Mouse (Mus musculus) hindbrain, embryonic 16.5 days (tissue): Measurements from ENCODE around the gene Grik4. TPM values are rescaled to one million over a fixed set of nuclear protein-coding genes. Genes with fewer than 3 reads are reported as not detected.
A peak's percentile ranks its signal among the peaks of the same experiment; 100 is the strongest.

ENCODE experiments used
- ATAC-seq: fragments of 200-750 bp; cut with Nextera tagmentation; 2 replicates; pipeline ENCODE4 v1.8.0; 2017; ENCODE audit warnings: moderate TSS enrichment, moderate library complexity
- H3K27ac ChIP-seq: fragments of 300-500 bp; sonication (generic); 2 replicates; pipeline ENCODE4 v1.5.1; 2014; ENCODE audit warnings: low read depth, mild to moderate bottlenecking, control low read depth, low read length, moderate library complexity
- H3K27me3 ChIP-seq: fragments of 300-500 bp; sonication (generic); replicated peaks from 2 replicates; pipeline ENCODE4 v1.6.1; 2014; ENCODE audit warnings: low read length; ENCODE audit not compliant: control insufficient read depth, insufficient read depth
- H3K36me3 ChIP-seq: fragments of 300-500 bp; sonication (generic); 2 replicates; pipeline ENCODE4 v1.6.1; 2014; ENCODE audit warnings: mild to moderate bottlenecking, low read length, moderate library complexity, mixed read lengths; ENCODE audit not compliant: control insufficient read depth, insufficient read depth
- H3K4me1 ChIP-seq: fragments of 300-500 bp; sonication (generic); 2 replicates; pipeline ENCODE4 v1.6.1; 2014; ENCODE audit warnings: low read depth, low read length; ENCODE audit not compliant: control insufficient read depth, insufficient read depth
- H3K4me2 ChIP-seq: fragments of 300-500 bp; sonication (generic); 2 replicates; pipeline ENCODE4 v1.6.1; 2014; ENCODE audit warnings: mild to moderate bottlenecking, low read length, control low read depth, moderate library complexity
- H3K4me3 ChIP-seq: fragments of 300-500 bp; sonication (generic); 2 replicates; pipeline ENCODE4 v1.5.1; 2014; ENCODE audit warnings: mild to moderate bottlenecking, low read length, control low read depth, moderate library complexity
- H3K9ac ChIP-seq: fragments of 300-500 bp; sonication (generic); 2 replicates; pipeline ENCODE4 v1.6.1; 2014; ENCODE audit warnings: low read depth, mild to moderate bottlenecking, control low read depth, low read length, moderate library complexity
- H3K9me3 ChIP-seq: fragments of 300-500 bp; sonication (generic); 2 replicates; pipeline ENCODE4 v1.6.1; 2014; ENCODE audit warnings: mild to moderate bottlenecking, low read length, moderate library complexity; ENCODE audit not compliant: control insufficient read depth
- WGBS: fragments of 180-500 bp; shearing (Covaris S2); extraction: QIAGEN DNeasy Blood & Tissue Kit; methylation state at CpG from one replicate; pipeline ENCODE4 v1.1.7; 2014; 5-methylcytosine and 5-hydroxymethylcytosine counted together
- polyA plus RNA-seq: library from polyadenylated mRNA; unstranded; fragments of >200 nt; fragmentation: Nextera tagmentation; extraction: Ambion mirVana; gene quantifications from 2 replicates; pipeline ENCODE4 v1.2.1, GENCODE M21; 2015

The Grik4 gene
- polyA plus RNA-seq, 1 experiment from 2014 or later, result 11.4 TPM

- H3K36me3 ChIP-seq, result no peaks in the 10 kb centered on the region
- H3K27ac ChIP-seq, result no peak overlapping the region
- no peaks in the 10 kb centered on the region for H3K9me3 ChIP-seq
- ATAC-seq, result no peak
- H3K9ac ChIP-seq, result no peak overlapping the region
- H3K4me1 ChIP-seq, result peaks cover under 1% of the 10 kb centered on the region; the same call in 1 of the 2 replicates
- no peak overlapping the region for H3K4me3 ChIP-seq
- H3K4me2 ChIP-seq, result no peak overlapping the region
- H3K27me3 ChIP-seq, result no peaks in the 10 kb centered on the region
- WGBS, result 71% methylated on average over 1 of the region's 1 CpGs
Observed at GRCm38 (mm10) chr9:42948381-42948780, 4.1 kb upstream of the Grik4 start.

GRCm38 (mm10) chr9:42945174-42945573, 881 bp upstream of the Grik4 start:
- H3K27me3 ChIP-seq, result no peaks in the 10 kb centered on the region
- ATAC-seq, result peak; percentile 16; the same call in 1 of the 2 replicates
- H3K4me2 ChIP-seq, result no peak overlapping the region
- no peak overlapping the region for H3K4me3 ChIP-seq
- no peaks in the 10 kb centered on the region for H3K9me3 ChIP-seq
- peaks cover 8% of the 10 kb centered on the region for H3K4me1 ChIP-seq
- H3K27ac ChIP-seq, result no peak overlapping the region
- WGBS, result 74% methylated on average over 7 of the region's 7 CpGs
- no peaks in the 10 kb centered on the region for H3K36me3 ChIP-seq
- H3K9ac ChIP-seq, result no peak overlapping the region

GRCm38 (mm10) chr9:42944536-42945006, 278 bp upstream of the Grik4 start:
- Histone ChIP-seq H3K4me1 (peaks cover 8% of the 10 kb centered on the region), H3K27me3 (no peaks in the 10 kb centered on the region), H3K36me3 (no peaks in the 10 kb centered on the region), H3K27ac (peak overlapping the region; percentile 83), H3K9ac (peak overlapping the region; percentile 92), H3K4me2 (peak overlapping the region; percentile 76), H3K4me3 (peak overlapping the region; percentile 82), H3K9me3 (no peaks in the 10 kb centered on the region)
- under 1% methylated on average over 46 of the region's 52 CpGs for WGBS
- ATAC-seq, result peak; percentile 93

- Histone ChIP-seq H3K4me1 (peaks cover 8% of the 10 kb centered on the region), H3K9ac (peak overlapping the region; percentile 92), H3K4me2 (peak overlapping the region; percentile 76), H3K27me3 (no peaks in the 10 kb centered on the region), H3K27ac (peak overlapping the region; percentile 83), H3K4me3 (peak overlapping the region; percentile 82), H3K36me3 (no peaks in the 10 kb centered on the region), H3K9me3 (no peaks in the 10 kb centered on the region)
- WGBS, result 4% methylated on average over 9 of the region's 9 CpGs
- peak; percentile 31 for ATAC-seq
Observed at GRCm38 (mm10) chr9:42943057-42943529, 1.2 kb downstream of the Grik4 start.

- no peaks in the 10 kb centered on the region for H3K9me3 ChIP-seq
- H3K27me3 ChIP-seq, result no peaks in the 10 kb centered on the region
- H3K27ac ChIP-seq, result no peak overlapping the region
- no peaks in the 10 kb centered on the region for H3K36me3 ChIP-seq
- peaks cover 8% of the 10 kb centered on the region for H3K4me1 ChIP-seq
- ATAC-seq, result no peak
- 56% methylated on average over 4 of the region's 4 CpGs for WGBS
- peak overlapping the region; percentile 76 for H3K4me2 ChIP-seq
- H3K9ac ChIP-seq, result no peak overlapping the region
- H3K4me3 ChIP-seq, result peak overlapping the region; percentile 82; the same call in 1 of the 2 replicates
Observed at GRCm38 (mm10) chr9:42942148-42942547, 2.1 kb downstream of the Grik4 start.

- Histone ChIP-seq H3K27ac (no peak overlapping the region), H3K36me3 (no peaks in the 10 kb centered on the region), H3K9ac (no peak overlapping the region), H3K4me3 (no peak overlapping the region), H3K9me3 (no peaks in the 10 kb centered on the region), H3K4me2 (no peak overlapping the region), H3K27me3 (no peaks in the 10 kb centered on the region), H3K4me1 (peaks cover 4% of the 10 kb centered on the region)
- ATAC-seq, result no peak
- 46% methylated on average over 7 of the region's 7 CpGs for WGBS
Observed at GRCm38 (mm10) chr9:42932146-42932545, 12.1 kb downstream of the Grik4 start.

- WGBS, result 62% methylated on average over 10 of the region's 10 CpGs
- H3K27ac ChIP-seq, result no peak overlapping the region
- no peaks in the 10 kb centered on the region for H3K36me3 ChIP-seq
- H3K4me2 ChIP-seq, result peak overlapping the region; percentile 12; the same call in 1 of the 2 replicates
- H3K9ac ChIP-seq, result no peak overlapping the region
- no peaks in the 10 kb centered on the region for H3K27me3 ChIP-seq
- no peaks in the 10 kb centered on the region for H3K9me3 ChIP-seq
- ATAC-seq, result peak; percentile 41; the same call in 1 of the 2 replicates
- H3K4me1 ChIP-seq, result peaks cover 9% of the 10 kb centered on the region
- no peak overlapping the region for H3K4me3 ChIP-seq
Observed at GRCm38 (mm10) chr9:42927498-42927897, 16.8 kb downstream of the Grik4 start.

GRCm38 (mm10) chr9:42926564-42926963, 17.7 kb downstream of the Grik4 start:
- peaks cover 8% of the 10 kb centered on the region for H3K4me1 ChIP-seq
- no peak overlapping the region for H3K4me2 ChIP-seq
- no peaks in the 10 kb centered on the region for H3K9me3 ChIP-seq
- H3K27me3 ChIP-seq, result no peaks in the 10 kb centered on the region
- no peaks in the 10 kb centered on the region for H3K36me3 ChIP-seq
- no peak overlapping the region for H3K4me3 ChIP-seq
- H3K27ac ChIP-seq, result no peak overlapping the region
- no peak overlapping the region for H3K9ac ChIP-seq
- WGBS, result 86% methylated on average over 6 of the region's 6 CpGs
- no peak for ATAC-seq

GRCm38 (mm10) chr9:42921830-42922229, 22.5 kb downstream of the Grik4 start:
- Histone ChIP-seq H3K4me2 (no peak overlapping the region), H3K27me3 (no peaks in the 10 kb centered on the region), H3K9me3 (no peaks in the 10 kb centered on the region), H3K9ac (no peak overlapping the region), H3K4me3 (no peak overlapping the region), H3K4me1 (peaks cover 11% of the 10 kb centered on the region), H3K27ac (no peak overlapping the region), H3K36me3 (no peaks in the 10 kb centered on the region)
- no peak for ATAC-seq
- WGBS, result 80% methylated on average over 4 of the region's 4 CpGs
